Mouse (Mus musculus): ENCODE results near the gene Urb2. TPM values are rescaled to one million over a fixed set of nuclear protein-coding genes. Genes with fewer than 3 reads are reported as not detected.

The Urb2 gene
- polyA plus RNA-seq (2012; rRNA removed; ENCODE audit: low replicate concordance): 3.5 and 6.3 TPM in 2 replicates

DNA sequence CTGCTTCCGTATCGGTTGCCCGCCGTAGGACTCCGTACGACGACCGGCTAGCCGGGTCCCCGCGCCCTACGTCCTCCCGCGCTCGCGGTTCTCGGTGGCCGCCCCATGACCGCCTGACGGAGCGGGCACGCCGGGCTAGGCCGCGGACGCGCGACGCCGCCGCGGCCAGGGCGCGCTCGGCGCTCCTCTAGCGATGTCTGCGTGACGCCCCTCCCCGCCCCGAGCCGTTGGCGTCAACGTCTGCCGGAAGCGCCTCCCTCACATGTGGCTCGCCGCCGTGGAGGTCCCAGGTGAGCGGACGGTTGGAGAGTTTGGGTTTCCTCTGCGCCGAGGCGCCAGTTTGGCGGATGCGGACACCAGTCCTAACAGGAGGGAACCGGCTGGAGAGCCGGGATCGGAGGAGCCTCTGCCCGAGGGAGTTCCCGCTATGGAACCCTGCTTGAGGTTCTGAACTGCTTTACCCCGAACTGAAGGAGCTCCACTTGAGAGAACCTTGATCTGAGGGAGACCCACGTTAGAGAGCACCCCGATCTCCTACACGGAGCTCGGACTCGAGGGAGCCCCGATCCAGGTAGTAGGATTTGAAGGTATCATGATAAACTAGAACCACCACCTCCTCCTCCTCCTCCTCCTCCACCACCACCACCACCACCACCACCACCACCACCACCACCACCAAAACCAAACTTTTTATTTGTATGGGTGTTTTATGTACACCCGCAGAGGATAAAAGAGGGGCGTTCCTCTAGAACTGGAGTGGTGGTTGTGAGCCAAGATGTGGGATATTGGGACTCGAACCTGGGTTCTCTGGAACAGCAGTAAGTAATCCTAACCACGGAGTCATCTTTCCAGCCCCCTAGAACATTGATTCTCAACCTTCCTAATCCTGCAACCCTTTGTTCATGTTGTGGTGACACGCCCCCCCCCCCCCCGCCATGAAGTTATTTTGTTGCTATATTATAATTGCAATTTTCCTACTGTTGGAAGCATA lies at the start of gene Urb2, which contains the start of gene Taf5l:
Gene Urb2 (plus strand): TSS at position 272 of the 991 bp plus-strand sequence.
Gene Taf5l (minus strand): TSS at position 161 of the 991 bp plus-strand sequence.

DNA sequence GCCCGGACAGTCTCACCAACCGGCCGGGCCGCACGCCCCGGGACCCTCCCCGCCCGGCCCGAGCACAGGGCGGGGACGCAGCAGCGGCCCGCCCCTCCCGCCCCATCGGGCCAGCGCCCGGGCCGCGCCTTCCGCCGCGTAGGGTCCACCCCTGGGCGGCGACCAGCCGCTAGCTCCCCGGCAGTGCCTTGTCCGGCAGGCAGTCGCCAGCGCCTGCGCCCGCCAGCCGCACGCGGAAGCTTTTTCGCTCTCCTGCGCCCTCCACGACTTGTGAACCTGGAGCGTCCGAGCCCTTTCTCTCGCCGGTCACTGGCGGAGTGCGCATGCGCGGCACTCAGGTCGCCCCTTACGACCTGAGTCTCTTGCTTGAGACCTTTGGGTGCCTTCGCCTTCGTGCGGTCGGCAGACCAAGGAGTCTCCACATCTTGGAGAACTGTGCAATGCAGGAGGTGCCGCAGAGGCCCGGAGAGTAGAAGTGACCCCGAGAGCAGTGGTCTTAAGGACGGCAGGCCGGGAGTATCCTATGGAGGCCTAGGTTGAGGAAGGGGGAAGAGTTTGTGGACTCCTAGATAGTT lies 38.4 kb upstream of the Urb2 start, which contains the start of gene Abcb10:
Gene Abcb10 (minus strand): TSS at position 297 of the 575 bp plus-strand sequence.

Other genes with a start within 250 kb of the Urb2 start
- gene Rab4a, start 215.5 kb upstream of the Urb2 start, polyA plus RNA-seq (2012; rRNA removed; ENCODE audit: low replicate concordance): 12.7 and 16.3 TPM in 2 replicates
- gene Ccsap, start 161.3 kb upstream of the Urb2 start, polyA plus RNA-seq (2012; rRNA removed; ENCODE audit: low replicate concordance): 0.68 and 1.9 TPM in 2 replicates
- gene Acta1, start 126.8 kb upstream of the Urb2 start, polyA plus RNA-seq (2012; rRNA removed; ENCODE audit: low replicate concordance): 6.5 and 15,994 TPM in 2 replicates
- 8.8 and 11.3 TPM in 2 replicates for gene Nup133, start 72.2 kb upstream of the Urb2 start, polyA plus RNA-seq (2012; rRNA removed; ENCODE audit: low replicate concordance)
- gene Abcb10, start 38.4 kb upstream of the Urb2 start, polyA plus RNA-seq (2012; rRNA removed; ENCODE audit: low replicate concordance): 11.5 and 13.3 TPM in 2 replicates
- 30.2 and 35.6 TPM in 2 replicates for gene Taf5l, start 111 bp upstream of the Urb2 start, polyA plus RNA-seq (2012; rRNA removed; ENCODE audit: low replicate concordance)
- 9.6 and 17.9 TPM in 2 replicates for gene Galnt2, start 209.9 kb downstream of the Urb2 start, polyA plus RNA-seq (2012; rRNA removed; ENCODE audit: low replicate concordance)

All from mammary gland, adult 2 months (tissue).